Mouse (Mus musculus) telencephalon, adult 2 months (tissue): ENCODE data around the gene Creb1.

Source experiments
- DNase-seq: peaks from one replicate; pipeline ENCODE4 v3.0.0-alpha.2; 2011; ENCODE audit warnings: low read depth, low spot score

Gene Creb1

GRCm38 (mm10) chr1:64532589-64533470 is at the start of gene Creb1:
TSS of gene Creb1 (plus strand) at chr1:64532645.
- peak; percentile 96 for DNase-seq

GRCm38 (mm10) chr1:64488521-64489029 is 43.9 kb upstream of the Creb1 start:
- no peak for DNase-seq

GRCm38 (mm10) chr1:64496803-64497202 is 35.6 kb upstream of the Creb1 start:
- DNase-seq, result no peak

- no peak for DNase-seq
Measured at GRCm38 (mm10) chr1:64501382-64502140, 30.9 kb upstream of the Creb1 start.

GRCm38 (mm10) chr1:64508479-64509096 is 23.9 kb upstream of the Creb1 start:
- DNase-seq, result no peak

GRCm38 (mm10) chr1:64509678-64510077 is 22.8 kb upstream of the Creb1 start:
- peak; percentile 91 for DNase-seq

GRCm38 (mm10) chr1:64514184-64514583 is 18.3 kb upstream of the Creb1 start:
- peak; percentile 78 for DNase-seq

GRCm38 (mm10) chr1:64516593-64516992 is 15.9 kb upstream of the Creb1 start:
- no peak for DNase-seq

GRCm38 (mm10) chr1:64518480-64518879 is 14.0 kb upstream of the Creb1 start:
- no peak for DNase-seq

GRCm38 (mm10) chr1:64519345-64519744 is 13.1 kb upstream of the Creb1 start:
- DNase-seq, result no peak

GRCm38 (mm10) chr1:64519901-64520300 is 12.5 kb upstream of the Creb1 start:
- no peak for DNase-seq

GRCm38 (mm10) chr1:64521734-64522133 is 10.7 kb upstream of the Creb1 start:
- no peak for DNase-seq

- DNase-seq, result no peak
Measured at GRCm38 (mm10) chr1:64522637-64523036, 9.8 kb upstream of the Creb1 start.

GRCm38 (mm10) chr1:64523117-64523516 is 9.3 kb upstream of the Creb1 start:
- peak; percentile 52 for DNase-seq

- no peak for DNase-seq
Measured at GRCm38 (mm10) chr1:64524661-64525060, 7.8 kb upstream of the Creb1 start.

GRCm38 (mm10) chr1:64527626-64528025 is 4.8 kb upstream of the Creb1 start:
- DNase-seq, result no peak

GRCm38 (mm10) chr1:64529781-64530315 is 2.6 kb upstream of the Creb1 start:
- no peak for DNase-seq

- no peak for DNase-seq
Measured at GRCm38 (mm10) chr1:64531548-64531947, 897 bp upstream of the Creb1 start.

- no peak for DNase-seq
Measured at GRCm38 (mm10) chr1:64532067-64532523, 350 bp upstream of the Creb1 start.

GRCm38 (mm10) chr1:64533471-64534443 is 1.3 kb downstream of the Creb1 start:
- no peak for DNase-seq
